Mouse (Mus musculus) telencephalon, adult 2 months (tissue): ENCODE data around the gene Map3k10.

Source experiments
- DNase-seq: peaks from one replicate; pipeline ENCODE4 v3.0.0-alpha.2; 2011; ENCODE audit warnings: low read depth, low spot score

The Map3k10 gene

GRCm38 (mm10) chr7:27674522-27675221 is at the start of gene Map3k10:
Gene Map3k10 (minus strand): TSS chr7:27674598.
- DNase-seq: peak; percentile 96

- no peak for DNase-seq
These were observed 47.6 kb upstream of the Map3k10 start for GRCm38 (mm10) chr7:27721951-27722350.

- DNase-seq: no peak
These were observed 36.0 kb upstream of the Map3k10 start for GRCm38 (mm10) chr7:27710402-27710801.

GRCm38 (mm10) chr7:27696711-27697110 is 22.3 kb upstream of the Map3k10 start:
- no peak for DNase-seq

- DNase-seq: no peak
These were observed 16.7 kb upstream of the Map3k10 start for GRCm38 (mm10) chr7:27691076-27691475.

- DNase-seq: peak; percentile 99
These were observed 14.6 kb upstream of the Map3k10 start, which contains the start of gene Zfp607b for GRCm38 (mm10) chr7:27688815-27689612. Gene Zfp607b (plus strand): TSS chr7:27689340.

- DNase-seq: no peak
These were observed 13.9 kb upstream of the Map3k10 start for GRCm38 (mm10) chr7:27688246-27688788.

- no peak for DNase-seq
These were observed 13.4 kb upstream of the Map3k10 start for GRCm38 (mm10) chr7:27687836-27688235.

- DNase-seq: no peak
These were observed 12.6 kb upstream of the Map3k10 start for GRCm38 (mm10) chr7:27687043-27687442.

GRCm38 (mm10) chr7:27685681-27686080 is 11.3 kb upstream of the Map3k10 start:
- DNase-seq: no peak

GRCm38 (mm10) chr7:27685220-27685619 is 10.8 kb upstream of the Map3k10 start:
- DNase-seq: no peak

GRCm38 (mm10) chr7:27683218-27683617 is 8.8 kb upstream of the Map3k10 start:
- no peak for DNase-seq

- DNase-seq: no peak
These were observed 819 bp upstream of the Map3k10 start for GRCm38 (mm10) chr7:27675222-27675612.

GRCm38 (mm10) chr7:27674195-27674521 is 240 bp downstream of the Map3k10 start:
- DNase-seq: no peak

GRCm38 (mm10) chr7:27673575-27674131 is 745 bp downstream of the Map3k10 start:
- no peak for DNase-seq

- no peak for DNase-seq
These were observed 1.3 kb downstream of the Map3k10 start for GRCm38 (mm10) chr7:27673064-27673574.

GRCm38 (mm10) chr7:27662038-27662437 is 12.4 kb downstream of the Map3k10 start:
- DNase-seq: no peak

- DNase-seq: no peak
These were observed 15.4 kb downstream of the Map3k10 start for GRCm38 (mm10) chr7:27658712-27659663.

- DNase-seq: no peak
These were observed 16.5 kb downstream of the Map3k10 start for GRCm38 (mm10) chr7:27657824-27658395.

- DNase-seq: no peak
These were observed 17.8 kb downstream of the Map3k10 start for GRCm38 (mm10) chr7:27656600-27656999.

- DNase-seq: peak; percentile 83
These were observed 18.9 kb downstream of the Map3k10 start for GRCm38 (mm10) chr7:27655545-27655944.
